Mouse (Mus musculus) adrenal gland, postnatal 36 days (tissue): ENCODE results near the gene Alpi. TPM values are rescaled to one million over a fixed set of nuclear protein-coding genes. Genes with fewer than 3 reads are reported as not detected.
A peak's percentile ranks its signal among the peaks of the same experiment; 100 is the strongest.

Source experiments
- DNase-seq, 2 experiments: peaks; one replicate each; pipeline ENCODE4 v3.0.0; 2021; ENCODE audit warnings: mixed read lengths in 1 of 2
- long read RNA-seq, 2 experiments: library from polyadenylated mRNA; stranded (forward); transcript quantifications; one replicate each; pipeline ENCODE4 v2.0.0; 2021; ENCODE audit warnings: borderline sequencing depth in 2 of 2
- total RNA-seq, 2 experiments: library from RNA; stranded (reverse); gene quantifications; 2 replicates each; pipeline ENCODE4 v1.2.3; 2021

Alpi gene
- not detected for total RNA-seq
- long read RNA-seq, experiment 1 = 0 reads
- long read RNA-seq, experiment 2 = 0 reads

DNA sequence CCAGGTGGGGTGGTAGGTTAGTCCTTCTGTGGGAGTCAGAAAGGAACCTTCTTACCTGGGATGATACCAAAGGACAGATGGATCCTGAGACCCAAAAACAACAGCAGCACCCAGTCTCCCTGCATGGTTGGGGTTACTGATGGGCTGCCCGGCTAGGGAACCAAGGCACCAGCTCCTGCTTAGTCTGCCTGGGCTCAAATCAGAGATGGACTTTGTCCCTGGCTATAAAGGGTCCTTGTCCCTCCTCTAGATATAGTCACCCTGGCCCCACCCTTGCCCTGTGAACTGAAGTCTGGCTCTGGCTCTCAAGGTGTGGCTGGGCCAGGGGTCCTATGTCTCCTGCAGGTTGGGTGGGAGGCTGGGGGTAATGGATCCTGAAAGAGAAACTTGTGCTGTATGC is at the start of gene Alpi:
Alpi (minus strand) TSS at position 196 of the 400 bp plus-strand sequence.
- DNase-seq = no peak

DNA sequence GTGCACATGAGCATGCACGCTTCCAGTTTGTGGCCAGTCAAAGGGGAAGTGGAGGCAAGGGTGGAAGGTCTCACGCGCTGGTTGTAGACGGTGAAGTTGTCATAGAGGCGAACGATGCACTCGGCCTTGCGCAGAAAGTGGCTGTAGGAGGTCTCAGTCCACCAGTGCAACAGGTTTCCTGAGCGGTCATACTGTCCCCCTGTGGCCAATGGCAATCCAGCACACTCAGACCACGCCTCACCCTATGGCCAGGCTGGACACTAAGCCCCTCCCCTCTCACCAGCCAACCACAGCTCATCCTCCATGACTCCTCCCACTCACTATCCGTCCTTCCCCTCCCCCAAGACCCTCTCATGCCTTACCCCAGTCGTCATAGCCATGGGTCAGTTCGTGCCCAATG is 48.0 kb upstream of the Alpi start:
- DNase-seq = no peak

DNA sequence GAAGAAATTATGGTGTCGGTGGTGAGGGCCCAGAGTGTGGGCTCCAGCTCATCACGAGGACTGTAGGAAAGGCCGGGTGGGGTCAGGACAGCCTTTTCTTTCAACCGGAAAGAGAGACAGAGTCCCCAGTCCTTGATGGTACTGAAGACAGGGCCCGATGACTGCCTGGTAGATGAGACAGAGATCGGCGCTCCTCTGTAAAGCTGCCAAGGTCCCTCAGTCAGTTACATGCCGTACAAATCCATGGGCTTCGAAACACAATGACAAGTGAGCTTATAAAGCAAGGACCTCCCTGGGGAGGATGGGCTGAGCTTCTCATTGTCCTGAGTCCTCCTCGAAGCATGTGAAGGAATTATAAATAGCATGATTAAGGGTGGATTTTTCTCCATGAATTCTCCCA is 41.7 kb upstream of the Alpi start:
- DNase-seq = peak; percentile 49 to 70

- DNase-seq = peak; percentile 87 to 91
Observed at GRCm38 (mm10) chr1:87142456-87142855, 41.0 kb upstream of the Alpi start.

GRCm38 (mm10) chr1:87141550-87141949 is 40.1 kb upstream of the Alpi start:
- DNase-seq = no peak

- no peak for DNase-seq
Observed at GRCm38 (mm10) chr1:87131803-87132202, 30.4 kb upstream of the Alpi start.

DNA sequence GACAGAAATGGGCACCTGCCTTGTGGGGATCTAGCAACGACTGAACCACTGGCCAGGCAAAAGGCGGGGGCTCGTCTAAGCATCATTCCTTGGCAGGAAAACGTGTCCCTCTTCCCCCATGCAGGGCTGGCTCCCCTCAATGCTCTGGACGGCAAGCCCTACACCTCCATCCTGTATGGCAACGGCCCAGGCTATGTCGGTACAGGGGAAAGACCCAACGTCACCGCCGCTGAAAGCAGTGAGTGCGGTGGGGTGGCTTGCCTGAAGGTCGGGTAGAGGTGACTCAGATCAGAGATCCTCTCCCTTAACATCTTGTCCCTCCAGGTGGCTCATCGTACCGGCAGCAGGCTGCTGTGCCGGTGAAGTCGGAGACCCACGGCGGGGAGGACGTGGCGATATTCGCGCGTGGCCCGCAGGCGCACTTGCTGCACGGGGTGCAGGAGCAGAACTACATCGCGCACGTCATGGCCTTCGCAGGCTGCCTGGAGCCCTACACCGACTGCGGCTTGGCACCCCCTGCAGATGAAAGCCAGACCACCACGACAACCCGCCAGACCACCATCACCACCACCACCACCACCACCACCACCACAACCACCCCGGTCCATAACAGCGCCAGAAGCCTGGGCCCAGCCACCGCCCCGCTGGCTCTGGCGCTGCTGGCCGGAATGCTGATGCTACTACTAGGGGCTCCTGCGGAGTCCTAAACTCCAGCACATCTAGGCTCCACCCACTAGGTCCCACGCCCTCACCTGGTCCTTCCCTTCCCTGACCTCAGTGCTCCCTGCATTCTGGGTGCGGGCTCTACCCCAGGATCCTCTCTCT is 26.0 kb upstream of the Alpi start:
- DNase-seq = peak in 1 of 2 experiments; percentile 31

- no peak for DNase-seq
Observed at GRCm38 (mm10) chr1:87124673-87125072, 23.3 kb upstream of the Alpi start, which contains the start of gene Akp3. Akp3 (plus strand) TSS chr1:87124973.

GRCm38 (mm10) chr1:87114784-87115183 is 13.4 kb upstream of the Alpi start:
- DNase-seq = no peak

DNA sequence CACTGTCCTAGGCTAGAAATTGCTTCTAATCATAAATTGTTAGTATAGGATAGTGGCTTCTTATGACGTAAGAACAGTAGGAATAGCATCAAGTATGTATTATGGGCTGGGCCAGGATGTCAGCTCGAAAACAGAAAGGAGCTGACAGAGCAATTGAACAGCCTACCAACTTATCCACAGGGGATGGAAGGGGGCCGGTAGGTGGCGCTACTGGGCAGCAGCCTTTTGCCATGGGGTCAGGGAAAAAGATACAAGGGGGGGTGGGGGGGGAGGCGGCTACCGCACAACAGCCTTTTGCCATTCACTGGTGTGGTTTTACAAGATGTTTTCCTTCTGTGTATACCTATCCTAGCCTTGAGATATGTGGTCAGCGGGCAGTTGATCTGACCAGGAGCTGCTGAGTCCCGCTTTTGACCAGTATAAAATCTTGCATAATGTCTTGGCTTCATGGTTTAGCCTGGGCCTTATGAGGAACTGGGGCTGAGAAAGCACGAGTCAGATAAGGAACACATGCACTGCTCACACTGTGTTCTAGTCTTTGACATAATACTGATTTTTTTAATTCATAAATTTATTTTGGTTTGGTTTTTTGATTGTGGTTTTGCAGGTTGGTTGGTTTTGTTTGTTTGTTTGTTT is 10.4 kb upstream of the Alpi start:
- DNase-seq = peak; percentile 75 to 78

GRCm38 (mm10) chr1:87108564-87108963 is 7.2 kb upstream of the Alpi start:
- DNase-seq = no peak

DNA sequence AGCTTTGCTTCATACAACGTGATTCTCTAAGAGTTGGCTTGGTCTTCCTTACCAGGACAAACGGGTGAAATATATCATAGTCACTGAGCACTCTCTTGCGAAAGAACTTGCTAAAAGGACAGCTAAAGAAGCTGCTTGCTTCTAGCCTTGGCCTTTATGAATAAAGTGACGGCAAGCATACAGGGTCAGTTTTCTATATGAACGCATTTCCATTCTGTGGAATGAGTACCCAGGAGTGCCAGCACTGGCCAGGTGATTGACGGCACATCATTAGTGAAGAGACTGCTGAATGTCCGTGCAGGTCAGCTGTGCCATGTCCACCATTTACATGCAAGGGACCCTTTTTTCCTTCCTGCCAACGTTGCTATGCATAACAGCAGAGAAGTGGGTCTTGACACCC is 5.1 kb upstream of the Alpi start:
- DNase-seq = peak; percentile 6 to 9

GRCm38 (mm10) chr1:87103936-87104335 is 2.5 kb upstream of the Alpi start:
- DNase-seq = no peak

GRCm38 (mm10) chr1:87102114-87102513 is 708 bp upstream of the Alpi start:
- no peak for DNase-seq

DNA sequence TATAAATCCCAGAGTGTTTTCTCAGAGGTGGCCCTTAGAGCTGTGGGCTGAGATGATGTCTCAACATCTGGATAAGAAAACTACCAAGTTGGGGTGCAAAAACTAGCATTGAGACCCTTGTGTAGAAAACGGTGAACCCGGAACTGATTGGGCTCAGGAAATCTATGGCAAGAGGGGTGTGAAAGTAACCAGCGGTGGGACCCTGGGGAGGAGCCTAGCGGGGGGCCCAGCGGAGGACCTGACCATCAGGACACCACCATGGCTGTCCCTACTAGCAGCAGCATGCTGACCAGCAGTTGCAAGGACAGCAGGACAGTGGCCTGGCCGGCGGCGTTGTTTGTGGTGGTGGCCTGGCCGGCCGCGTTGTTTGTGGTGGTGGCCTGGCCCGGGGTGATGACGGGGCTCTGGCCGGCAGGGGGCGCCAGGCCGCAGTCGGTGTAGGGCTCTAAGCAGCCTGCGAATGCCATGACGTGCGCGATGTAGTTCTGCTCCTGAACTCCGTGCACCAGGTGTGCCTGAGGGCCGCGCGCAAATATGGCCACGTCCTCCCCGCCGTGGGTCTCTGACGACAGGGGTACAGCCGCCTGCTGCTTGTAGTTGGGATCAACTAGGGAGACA is 2.9 kb downstream of the Alpi start:
- DNase-seq = peak; percentile 84 to 89

GRCm38 (mm10) chr1:87095642-87096041 is 5.8 kb downstream of the Alpi start:
- DNase-seq = no peak

- DNase-seq = no peak
Observed at GRCm38 (mm10) chr1:87089828-87090227, 11.6 kb downstream of the Alpi start, which contains the start of gene Alppl2. Alppl2 (minus strand) TSS chr1:87089928.

DNA sequence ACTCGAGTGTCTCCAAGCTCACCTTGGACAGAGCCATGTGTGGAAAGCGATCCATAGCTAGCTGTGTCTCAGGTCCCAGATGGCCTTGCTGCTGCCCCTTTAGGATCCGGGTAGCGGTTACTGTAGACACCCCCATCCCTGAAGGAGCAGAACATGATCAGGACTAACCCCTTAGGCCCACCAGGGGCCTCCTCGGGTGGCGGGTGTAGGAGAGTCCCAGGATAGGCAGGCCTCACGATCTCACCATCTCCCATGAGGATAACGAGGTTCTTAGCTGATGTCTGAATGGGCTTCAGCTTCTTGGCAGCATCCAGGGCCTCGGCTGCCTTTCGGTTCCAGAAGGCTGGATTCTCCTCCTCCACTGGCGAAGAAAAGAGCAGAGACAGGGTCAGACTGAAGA is 12.2 kb downstream of the Alpi start:
- no peak for DNase-seq

GRCm38 (mm10) chr1:87086964-87087363 is 14.4 kb downstream of the Alpi start:
- no peak for DNase-seq

- no peak for DNase-seq
Observed at GRCm38 (mm10) chr1:87086196-87086595, 15.2 kb downstream of the Alpi start.

- no peak for DNase-seq
Observed at GRCm38 (mm10) chr1:87073776-87074175, 27.6 kb downstream of the Alpi start.

DNA sequence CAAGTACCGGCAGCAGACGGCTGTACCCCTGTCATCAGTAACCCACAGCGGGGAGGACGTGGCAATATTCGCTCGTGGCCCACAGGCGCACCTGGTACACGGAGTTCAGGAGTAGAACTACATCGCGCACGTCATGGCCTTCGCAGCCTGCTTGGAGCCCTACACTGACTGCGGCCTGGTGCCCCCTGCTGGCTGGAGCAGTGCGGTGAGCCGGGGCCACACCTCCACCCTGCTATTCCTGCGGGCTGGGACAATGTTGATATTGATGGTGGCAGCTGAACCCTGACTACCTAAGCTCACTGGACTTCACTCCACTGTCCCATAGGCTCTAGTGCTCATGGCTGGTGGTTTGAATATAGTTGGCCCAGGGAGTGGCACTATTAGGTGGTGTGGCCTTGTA is 30.7 kb downstream of the Alpi start:
- peak; percentile 66 to 78 for DNase-seq

DNA sequence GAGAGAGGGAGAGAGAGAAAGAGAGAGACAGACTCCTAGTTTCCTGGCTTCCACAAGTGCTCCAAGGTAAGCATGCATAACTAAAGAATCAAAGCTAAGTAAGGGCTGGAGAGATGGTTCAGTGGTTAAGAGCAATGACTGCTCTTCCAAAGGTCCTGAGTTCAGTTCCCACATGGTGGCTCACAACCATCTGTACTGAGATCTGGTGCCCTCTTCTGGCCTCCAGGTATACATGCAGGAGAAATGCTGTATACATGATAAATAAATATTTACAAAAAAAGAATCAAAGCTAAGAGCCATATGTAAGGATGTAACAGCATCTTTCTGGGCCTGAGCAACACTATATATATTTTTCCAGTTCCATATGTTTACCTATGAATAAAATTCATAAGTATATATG is 40.5 kb downstream of the Alpi start:
- DNase-seq = no peak
